Mouse (Mus musculus) limb, embryonic 11.5 days (tissue): Measurements from ENCODE around the gene Cdk8. TPM values are rescaled to one million over a fixed set of nuclear protein-coding genes. Genes with fewer than 3 reads are reported as not detected.

Experiments
- ATAC-seq: fragments of 200-750 bp; cut with Nextera tagmentation; 2 replicates; pipeline ENCODE4 v1.8.0; 2017; ENCODE audit warnings: low read depth; ENCODE audit not compliant: insufficient number of reproducible peaks, low FRiP score, low TSS enrichment
- DNase-seq: peaks from one replicate; pipeline ENCODE4 v3.0.0-alpha.2; 2015; ENCODE audit warnings: low spot score
- H3K27ac ChIP-seq: fragments of 300-500 bp; sonication (generic); replicated peaks from 2 replicates; pipeline ENCODE4 v1.5.1; 2014; ENCODE audit warnings: low read depth, mild to moderate bottlenecking, low read length
- H3K27me3 ChIP-seq: fragments of 300-500 bp; sonication (generic); 2 replicates; pipeline ENCODE4 v1.6.1; 2014; ENCODE audit warnings: mild to moderate bottlenecking, low read length, mixed read lengths; ENCODE audit not compliant: control insufficient read depth, insufficient read depth
- H3K36me3 ChIP-seq: fragments of 300-500 bp; sonication (generic); 2 replicates; pipeline ENCODE4 v1.6.1; 2014; ENCODE audit warnings: mild to moderate bottlenecking, low read length, moderate library complexity, mixed read lengths; ENCODE audit not compliant: control insufficient read depth, insufficient read depth
- H3K4me1 ChIP-seq: fragments of 300-500 bp; sonication (generic); 2 replicates; pipeline ENCODE4 v1.6.1; 2014; ENCODE audit warnings: low read length, mixed read lengths; ENCODE audit not compliant: control insufficient read depth, insufficient read depth
- H3K4me2 ChIP-seq: fragments of 300-500 bp; sonication (generic); 2 replicates; pipeline ENCODE4 v1.6.1; 2014; ENCODE audit warnings: low read depth, mild to moderate bottlenecking, moderate library complexity; ENCODE audit not compliant: severe bottlenecking
- H3K4me3 ChIP-seq: fragments of 300-500 bp; sonication (generic); 2 replicates; pipeline ENCODE4 v1.5.1; 2014; ENCODE audit warnings: low read depth, low read length
- H3K9ac ChIP-seq: fragments of 300-500 bp; sonication (generic); 2 replicates; pipeline ENCODE4 v1.6.1; 2014; ENCODE audit warnings: mild to moderate bottlenecking, low read length
- H3K9me3 ChIP-seq: fragments of 300-500 bp; sonication (generic); 2 replicates; pipeline ENCODE4 v1.6.1; 2016; ENCODE audit warnings: low read length; ENCODE audit not compliant: control insufficient read depth
- WGBS: fragments of 180-500 bp; shearing (Covaris S2); extraction: QIAGEN DNeasy Blood & Tissue Kit; methylation state at CpG from one replicate; pipeline ENCODE4 v1.1.7; 2014; 5-methylcytosine and 5-hydroxymethylcytosine counted together
- polyA plus RNA-seq: library from polyadenylated mRNA; unstranded; fragments of >200 nt; fragmentation: Nextera tagmentation; extraction: Ambion mirVana; gene quantifications from 2 replicates; pipeline ENCODE4 v1.2.1, GENCODE M21; 2014

Cdk8 gene
- polyA plus RNA-seq, 1 experiment from 2014 or later: 36.1 TPM

DNA sequence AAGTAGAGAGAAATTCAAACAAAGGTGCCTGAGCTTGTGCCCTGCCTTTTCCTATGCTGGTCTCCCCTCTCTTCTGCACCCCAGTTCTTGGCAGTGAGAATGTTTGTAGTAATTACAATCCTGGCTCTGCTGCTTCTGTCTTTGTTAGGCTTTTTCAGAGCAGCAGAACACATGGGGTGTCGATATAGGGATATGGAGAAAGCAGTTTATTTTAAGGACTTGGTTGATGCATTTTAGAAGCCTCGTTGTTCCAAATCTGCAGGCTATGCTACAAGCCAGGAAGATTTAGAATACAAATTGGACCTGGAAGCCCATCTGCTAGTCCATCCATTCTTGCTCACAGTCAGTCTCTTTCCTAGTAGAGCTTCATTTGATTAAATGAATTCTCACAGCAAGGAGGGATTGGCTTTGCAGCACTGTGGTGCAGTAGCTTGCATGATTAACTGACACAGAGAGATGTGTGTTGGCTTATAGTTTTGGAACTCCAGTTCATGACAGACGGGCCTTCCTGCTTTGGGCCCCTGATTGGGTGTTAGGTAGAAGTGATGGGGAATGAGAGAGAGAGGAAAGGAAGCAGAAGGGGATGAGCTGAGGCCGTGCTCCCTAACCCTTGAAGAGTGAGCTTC lies 43.5 kb downstream of the Cdk8 start:
- H3K4me3 ChIP-seq: no peak overlapping the region
- H3K27ac ChIP-seq: no peak overlapping the region
- H3K9me3 ChIP-seq: no peaks in the 10 kb centered on the region
- peaks cover 4% of the 10 kb centered on the region for H3K36me3 ChIP-seq
- DNase-seq: no peak
- 87% methylated on average over 4 of the region's 4 CpGs for WGBS
- no peaks in the 10 kb centered on the region for H3K27me3 ChIP-seq
- no peaks in the 10 kb centered on the region for H3K4me1 ChIP-seq
- H3K9ac ChIP-seq: no peak overlapping the region
- ATAC-seq: no peak
- no peak overlapping the region for H3K4me2 ChIP-seq

DNA sequence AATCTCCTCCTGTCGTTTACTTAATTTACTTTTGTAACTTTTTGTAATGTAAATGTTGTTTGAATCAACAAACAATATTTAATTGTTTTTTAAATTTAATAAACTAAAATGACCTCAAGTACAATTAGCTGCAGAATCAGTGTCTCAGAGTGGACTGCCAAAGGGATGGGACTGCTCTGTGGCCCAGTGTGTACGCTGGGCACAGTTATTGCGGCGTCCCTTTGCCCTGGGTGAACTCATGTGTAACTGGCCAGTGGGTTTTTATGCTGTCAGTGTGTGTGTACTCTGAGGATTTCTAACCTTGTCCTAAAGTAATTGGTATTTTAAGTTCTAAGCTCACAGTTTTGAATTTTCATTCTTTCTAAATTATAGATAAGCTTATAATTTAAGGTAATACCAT lies 46.5 kb downstream of the Cdk8 start:
- Histone ChIP-seq H3K36me3 (no peaks in the 10 kb centered on the region; the same call in 1 of the 2 replicates), H3K27ac (no peak overlapping the region), H3K4me3 (no peak overlapping the region), H3K4me2 (no peak overlapping the region), H3K9ac (no peak overlapping the region), H3K9me3 (no peaks in the 10 kb centered on the region), H3K27me3 (no peaks in the 10 kb centered on the region), H3K4me1 (no peaks in the 10 kb centered on the region)
- ATAC-seq: no peak
- WGBS: 92% methylated on average over 4 of the region's 4 CpGs
- DNase-seq: no peak

DNA sequence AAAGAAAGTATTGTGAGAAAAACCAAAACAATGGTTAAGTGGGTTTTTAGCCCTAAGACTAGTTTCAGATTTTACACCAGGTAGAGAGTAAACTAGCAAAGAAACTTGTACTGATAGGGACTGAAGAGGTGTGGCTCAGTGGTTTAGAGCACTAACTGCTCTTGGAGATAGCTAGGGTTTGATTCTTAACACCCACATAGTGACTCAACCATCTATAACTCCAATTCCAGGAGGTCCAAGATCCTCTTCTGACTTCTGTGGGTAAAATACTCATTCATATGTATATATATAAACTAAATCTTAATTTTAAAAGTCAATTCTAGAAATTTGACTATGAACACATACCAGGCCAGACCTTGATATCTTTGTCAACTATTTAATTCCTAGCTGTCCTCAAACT lies 49.0 kb downstream of the Cdk8 start:
- no peak overlapping the region for H3K4me3 ChIP-seq
- no peak for DNase-seq
- ATAC-seq: no peak
- H3K9ac ChIP-seq: no peak overlapping the region
- no peak overlapping the region for H3K27ac ChIP-seq
- no peaks in the 10 kb centered on the region for H3K9me3 ChIP-seq
- H3K36me3 ChIP-seq: no peaks in the 10 kb centered on the region; the same call in 1 of the 2 replicates
- H3K4me2 ChIP-seq: no peak overlapping the region
- H3K4me1 ChIP-seq: no peaks in the 10 kb centered on the region
- no peaks in the 10 kb centered on the region for H3K27me3 ChIP-seq

DNA sequence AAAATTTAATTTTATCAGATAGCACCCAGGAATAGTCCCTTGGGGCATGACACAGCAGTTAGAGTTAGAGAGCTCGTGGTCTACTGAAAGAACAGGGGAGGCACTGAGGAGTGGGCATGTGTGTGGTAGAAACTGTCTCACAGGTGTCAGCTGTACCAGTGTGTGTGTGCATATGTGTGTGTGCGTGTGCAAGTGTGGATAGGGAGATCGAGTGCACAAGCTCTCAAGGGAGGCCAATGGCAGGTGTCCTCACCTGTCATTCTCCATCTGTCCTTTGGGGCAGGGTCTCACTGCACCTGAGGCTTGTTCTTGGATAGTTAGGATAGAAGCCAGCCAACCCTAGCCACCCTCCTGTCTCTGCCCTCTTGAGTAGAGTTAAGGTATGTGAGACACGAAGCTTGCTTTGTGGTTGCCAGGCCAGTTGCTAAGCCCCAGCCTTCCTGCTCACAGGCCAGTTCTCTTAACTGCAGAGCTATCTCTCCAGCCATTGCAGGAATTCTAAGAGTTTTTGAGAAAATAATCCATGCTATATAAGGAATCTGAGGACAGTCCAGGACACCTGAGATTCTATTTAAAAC lies 50.3 kb downstream of the Cdk8 start:
- ATAC-seq: no peak
- Histone ChIP-seq H3K9me3 (no peaks in the 10 kb centered on the region), H3K27ac (no peak overlapping the region), H3K27me3 (no peaks in the 10 kb centered on the region), H3K36me3 (no peaks in the 10 kb centered on the region), H3K4me2 (no peak overlapping the region), H3K4me1 (no peaks in the 10 kb centered on the region), H3K9ac (no peak overlapping the region), H3K4me3 (no peak overlapping the region)
- DNase-seq: no peak
- 95% methylated on average over 4 of the region's 4 CpGs for WGBS

DNA sequence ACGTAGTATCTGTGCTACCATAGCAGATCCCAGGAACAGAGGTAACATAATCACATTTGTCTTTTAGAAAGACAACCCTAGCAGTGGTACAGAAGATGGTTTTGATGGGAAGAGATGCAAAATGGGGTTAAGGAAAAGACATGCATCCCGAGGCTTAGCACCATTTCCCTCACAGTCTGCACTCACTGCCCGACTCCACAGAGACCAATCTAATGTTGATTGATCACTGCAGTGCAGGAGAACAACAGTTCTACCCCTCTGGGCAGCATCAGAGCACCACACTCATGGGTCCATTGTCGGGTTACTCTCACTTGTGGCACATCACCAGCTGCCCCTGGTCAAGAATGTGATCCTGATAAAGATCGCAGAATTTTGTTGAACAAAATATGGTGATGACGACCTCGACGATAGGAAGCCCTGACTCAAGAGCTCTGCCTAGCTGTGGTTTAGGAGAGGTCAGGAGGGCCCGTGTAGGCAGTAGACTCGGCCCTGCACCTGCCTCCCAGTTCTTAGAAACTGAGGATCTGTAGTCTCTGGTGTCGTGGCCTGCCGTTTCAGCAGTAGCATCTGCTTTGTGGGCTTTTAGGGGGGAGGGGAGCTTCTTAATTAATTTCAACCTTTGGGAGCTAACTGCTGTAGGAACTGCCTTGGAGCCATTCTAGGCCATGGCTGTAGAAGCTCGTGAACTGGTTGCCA lies 51.0 kb downstream of the Cdk8 start:
- Histone ChIP-seq H3K4me3 (no peak overlapping the region), H3K27me3 (no peaks in the 10 kb centered on the region), H3K27ac (no peak overlapping the region), H3K4me1 (no peaks in the 10 kb centered on the region), H3K9ac (no peak overlapping the region), H3K4me2 (no peak overlapping the region), H3K36me3 (no peaks in the 10 kb centered on the region; the same call in 1 of the 2 replicates), H3K9me3 (no peaks in the 10 kb centered on the region)
- ATAC-seq (no peak), DNase-seq (no peak)
- 79% methylated on average over 13 of the region's 13 CpGs for WGBS

DNA sequence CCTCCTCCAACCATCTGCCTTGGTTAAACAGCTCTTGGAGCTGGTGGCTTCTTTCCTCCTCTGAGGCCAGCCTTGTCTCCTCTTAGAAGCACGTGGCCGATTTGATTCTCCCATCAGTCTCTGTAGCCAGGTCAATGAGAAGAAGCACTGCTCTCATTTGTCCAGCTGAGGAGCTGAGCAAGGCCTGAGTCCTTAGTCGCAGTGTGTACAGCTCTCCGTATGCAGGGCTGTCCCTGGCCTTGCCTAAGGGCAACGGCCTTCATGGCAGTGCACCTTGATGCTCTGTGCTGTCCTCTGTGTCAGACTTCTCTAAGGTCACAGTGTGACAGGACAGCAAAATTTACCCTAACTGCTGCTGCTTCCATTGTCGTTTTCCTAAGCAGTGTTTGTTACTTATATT lies 52.9 kb downstream of the Cdk8 start:
- ATAC-seq: no peak

DNA sequence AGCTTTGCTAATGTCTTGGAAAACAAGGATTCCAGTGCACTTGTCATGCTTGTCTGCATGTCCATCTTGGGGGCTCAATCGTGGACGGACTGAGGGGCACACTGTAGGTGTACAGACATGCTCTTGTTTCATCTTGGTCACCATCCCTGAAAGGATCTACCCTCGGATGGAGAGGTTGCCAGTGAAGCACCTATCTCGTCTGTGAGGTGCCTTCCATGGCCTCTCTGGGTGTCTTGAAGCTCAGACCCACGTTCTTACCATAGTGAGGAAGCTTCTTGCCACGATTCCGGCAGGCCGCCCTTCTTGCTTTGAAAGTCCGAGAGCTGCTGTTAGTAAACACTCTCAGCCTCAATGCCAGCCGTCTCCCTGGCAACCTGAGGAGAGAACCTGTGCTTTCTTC lies 56.4 kb downstream of the Cdk8 start:
- ATAC-seq (no peak), DNase-seq (no peak)
- Histone ChIP-seq H3K9me3 (no peaks in the 10 kb centered on the region), H3K27ac (no peak overlapping the region), H3K36me3 (peaks cover 8% of the 10 kb centered on the region; the same call in 1 of the 2 replicates), H3K4me1 (no peaks in the 10 kb centered on the region), H3K9ac (no peak overlapping the region), H3K4me2 (no peak overlapping the region), H3K4me3 (no peak overlapping the region), H3K27me3 (no peaks in the 10 kb centered on the region)
- WGBS: 87% methylated on average over 10 of the region's 10 CpGs

More for the DNA sequence above, 52.9 kb downstream of the Cdk8 start:
- WGBS: 92% methylated on average over 6 of the region's 6 CpGs
- Histone ChIP-seq H3K4me3 (no peak overlapping the region), H3K9me3 (no peaks in the 10 kb centered on the region), H3K27me3 (no peaks in the 10 kb centered on the region), H3K36me3 (peaks cover 8% of the 10 kb centered on the region; the same call in 1 of the 2 replicates), H3K4me2 (no peak overlapping the region), H3K9ac (no peak overlapping the region), H3K4me1 (no peaks in the 10 kb centered on the region), H3K27ac (no peak overlapping the region)
- no peak for DNase-seq

DNA sequence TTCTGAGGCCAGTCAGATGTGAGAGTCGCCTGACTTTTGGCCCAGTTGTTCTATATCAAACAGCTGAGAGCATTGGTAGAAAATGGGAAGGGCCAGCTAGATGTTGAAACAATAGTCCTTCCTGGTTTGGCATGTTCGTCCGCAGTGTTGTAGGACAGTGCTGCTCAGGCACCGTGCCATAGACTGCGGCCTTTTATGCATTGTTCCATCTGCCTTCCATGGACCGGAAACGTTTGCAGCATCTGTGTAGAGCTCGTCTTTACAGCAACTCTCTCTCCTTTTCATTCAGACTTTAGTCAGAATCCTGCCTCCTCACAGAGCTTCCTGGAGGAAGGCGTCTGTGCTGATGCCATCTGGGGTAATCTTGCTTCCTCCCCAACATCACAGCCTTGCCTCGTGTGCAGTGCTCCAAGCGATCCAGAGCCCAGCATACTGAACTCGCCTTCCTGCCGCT lies 57.0 kb downstream of the Cdk8 start:
- ATAC-seq: no peak
- Histone ChIP-seq H3K27ac (no peak overlapping the region), H3K4me1 (no peaks in the 10 kb centered on the region), H3K36me3 (peaks cover 10% of the 10 kb centered on the region; the same call in 1 of the 2 replicates), H3K9ac (no peak overlapping the region), H3K27me3 (no peaks in the 10 kb centered on the region), H3K4me2 (no peak overlapping the region), H3K4me3 (no peak overlapping the region), H3K9me3 (no peaks in the 10 kb centered on the region)
- no peak for DNase-seq
- 90% methylated on average over 13 of the region's 13 CpGs for WGBS
